Mouse (Mus musculus): Measurements from ENCODE around the gene Bag6. TPM values are rescaled to one million over a fixed set of nuclear protein-coding genes. Genes with fewer than 3 reads are reported as not detected.

The Bag6 gene
- polyA plus RNA-seq (2012; rRNA removed): 92.9 and 94.1 TPM in 2 replicates

GRCm38 (mm10) chr17:35134801-35135590 is at the start of gene Bag6:
Gene Bag6 (plus strand): TSS chr17:35135178.

DNA sequence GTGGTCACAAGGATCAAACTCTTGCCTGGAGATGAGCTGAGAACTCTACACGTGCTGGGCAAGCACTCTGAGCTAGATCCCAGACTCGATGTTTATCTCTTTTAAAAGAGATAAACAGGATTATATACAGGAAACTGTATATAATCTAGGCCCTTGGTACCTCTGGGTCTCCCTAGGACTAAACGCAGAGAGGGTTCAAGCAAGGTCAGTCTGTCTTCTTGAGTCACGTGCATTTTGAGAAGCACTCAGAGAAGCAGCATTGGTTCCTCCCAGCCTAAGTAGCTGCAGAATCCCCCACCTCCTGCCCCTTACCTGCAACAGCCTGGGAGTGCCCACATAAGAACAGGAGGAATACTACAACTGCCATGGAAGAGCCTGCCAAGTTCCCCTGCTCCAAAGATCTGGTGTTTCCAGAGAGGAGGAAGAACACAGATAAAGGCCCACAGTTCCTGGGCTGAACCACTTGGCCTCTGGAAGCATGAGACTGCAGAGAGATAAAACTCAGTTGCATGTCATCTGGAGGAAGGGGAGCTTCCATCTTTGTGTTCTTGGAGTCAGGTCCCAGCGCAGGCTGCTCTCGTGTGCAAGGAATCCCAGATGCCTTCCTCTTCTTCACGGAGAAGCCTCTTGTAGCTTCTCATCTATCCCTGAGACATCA is 49.6 kb upstream of the Bag6 start, which contains the start of gene Ly6g6f:
TSS of gene Ly6g6f (minus strand) at position 403 of the 658 bp plus-strand sequence.

DNA sequence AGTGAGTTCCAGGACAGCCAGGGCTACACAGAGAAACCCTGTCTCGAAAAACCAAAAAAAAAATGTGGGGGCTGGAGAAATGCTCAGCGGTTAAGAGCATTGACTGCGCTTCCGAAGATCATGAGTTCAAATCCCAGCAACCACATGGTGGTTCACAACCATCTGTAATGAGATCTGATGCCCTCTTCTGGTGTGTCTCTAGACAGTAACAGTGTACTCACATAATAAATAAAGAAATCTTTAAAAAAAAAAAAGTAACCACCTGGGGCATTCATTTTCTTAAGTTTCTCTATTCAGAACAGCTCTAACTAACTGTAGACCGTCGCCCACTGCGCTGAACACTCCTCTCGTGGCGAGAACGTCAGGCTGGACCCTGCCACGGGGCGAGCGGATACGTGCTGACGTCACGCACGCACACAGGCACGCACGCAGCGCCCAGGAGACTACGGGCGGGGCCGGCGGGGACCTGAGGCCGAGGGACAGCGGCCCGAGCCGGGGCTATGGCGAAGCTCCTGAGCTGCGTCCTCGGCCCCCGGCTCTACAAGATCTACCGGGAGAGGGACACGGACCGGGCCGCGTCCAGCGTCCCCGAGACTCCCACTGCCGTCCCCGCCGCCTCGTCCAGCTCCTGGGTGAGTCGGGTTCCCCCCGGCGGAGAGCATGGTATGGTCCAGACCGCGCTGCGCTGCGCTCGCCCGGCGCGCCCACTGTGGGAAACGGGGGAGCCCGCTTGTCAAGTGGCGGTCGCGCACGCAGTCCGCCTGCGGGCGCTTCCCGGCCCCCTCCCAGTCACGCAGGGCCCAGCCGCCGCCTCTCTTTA is 45.9 kb upstream of the Bag6 start, which contains the start of gene Abhd16a:
TSS of gene Abhd16a (plus strand) at position 439 of the 820 bp plus-strand sequence.

DNA sequence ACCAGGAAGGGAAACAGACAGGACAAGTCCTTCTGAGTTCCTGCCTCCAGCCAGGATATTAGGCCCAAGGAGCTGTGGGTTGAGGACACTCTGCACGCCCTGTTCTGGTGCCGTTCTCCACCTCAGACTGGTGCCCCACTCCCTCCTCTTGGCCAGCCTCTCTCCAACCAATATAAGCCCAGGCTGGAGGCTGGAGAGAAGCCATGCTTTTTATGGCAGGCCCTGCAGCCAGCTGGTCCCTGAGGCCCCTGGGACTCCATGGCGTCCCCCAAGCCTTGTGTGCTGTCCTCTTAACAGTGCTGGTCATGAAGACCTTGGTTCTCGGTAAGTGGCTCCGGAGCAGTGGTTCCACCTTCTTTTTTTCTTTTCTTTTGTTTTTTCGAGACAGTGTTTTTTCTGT is 26.9 kb upstream of the Bag6 start, which contains the start of gene Ly6g5c:
TSS of gene Ly6g5c (plus strand) at position 183 of the 400 bp plus-strand sequence.

DNA sequence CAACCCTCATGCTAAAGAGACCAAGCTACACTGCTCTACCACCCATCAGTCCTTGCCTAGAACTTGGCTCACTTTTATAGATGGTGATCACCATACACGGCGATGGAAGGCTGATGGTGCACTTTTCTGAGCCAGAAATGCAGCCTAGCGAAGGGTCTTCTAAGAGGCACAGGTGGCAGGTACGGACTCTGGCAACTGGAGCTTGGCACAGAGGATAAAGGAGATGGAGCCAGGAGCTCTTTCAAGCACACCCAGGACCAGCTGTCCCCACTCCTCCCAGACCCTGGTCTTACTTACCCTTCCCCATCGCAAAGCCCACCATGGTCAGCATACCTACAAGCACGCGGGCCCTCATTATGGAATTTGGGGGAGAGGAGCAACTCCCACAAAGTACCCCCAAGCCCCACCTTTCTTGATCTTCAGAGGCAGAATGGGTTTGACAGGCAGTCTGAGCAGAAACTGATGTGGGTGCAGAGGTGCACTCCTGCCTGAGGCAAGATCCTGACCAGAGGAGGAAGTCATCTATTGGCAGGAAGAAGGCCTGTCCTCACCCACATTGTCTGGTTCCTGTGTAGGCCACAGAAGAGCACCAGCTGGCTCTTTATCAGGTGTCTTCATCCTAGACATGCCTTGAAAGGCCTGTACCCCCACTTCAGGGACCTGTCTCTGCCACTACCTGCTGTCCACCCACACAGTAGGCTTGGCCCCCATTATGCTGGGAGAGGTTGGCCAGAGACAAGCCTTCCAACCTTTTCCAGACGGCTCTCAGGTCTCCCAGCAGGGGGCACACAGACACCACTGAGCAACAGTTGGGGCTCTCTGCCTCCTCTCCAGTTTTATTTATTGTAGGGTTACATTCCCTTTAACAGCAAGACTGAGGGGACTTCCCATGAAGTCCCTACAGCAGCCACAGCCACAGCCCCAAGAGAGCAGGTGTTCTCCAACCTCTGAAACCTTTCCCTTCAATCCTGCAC is 19.6 kb upstream of the Bag6 start, which contains the start of gene Ly6g5b:
TSS of gene Ly6g5b (minus strand) at position 383 of the 974 bp plus-strand sequence.

DNA sequence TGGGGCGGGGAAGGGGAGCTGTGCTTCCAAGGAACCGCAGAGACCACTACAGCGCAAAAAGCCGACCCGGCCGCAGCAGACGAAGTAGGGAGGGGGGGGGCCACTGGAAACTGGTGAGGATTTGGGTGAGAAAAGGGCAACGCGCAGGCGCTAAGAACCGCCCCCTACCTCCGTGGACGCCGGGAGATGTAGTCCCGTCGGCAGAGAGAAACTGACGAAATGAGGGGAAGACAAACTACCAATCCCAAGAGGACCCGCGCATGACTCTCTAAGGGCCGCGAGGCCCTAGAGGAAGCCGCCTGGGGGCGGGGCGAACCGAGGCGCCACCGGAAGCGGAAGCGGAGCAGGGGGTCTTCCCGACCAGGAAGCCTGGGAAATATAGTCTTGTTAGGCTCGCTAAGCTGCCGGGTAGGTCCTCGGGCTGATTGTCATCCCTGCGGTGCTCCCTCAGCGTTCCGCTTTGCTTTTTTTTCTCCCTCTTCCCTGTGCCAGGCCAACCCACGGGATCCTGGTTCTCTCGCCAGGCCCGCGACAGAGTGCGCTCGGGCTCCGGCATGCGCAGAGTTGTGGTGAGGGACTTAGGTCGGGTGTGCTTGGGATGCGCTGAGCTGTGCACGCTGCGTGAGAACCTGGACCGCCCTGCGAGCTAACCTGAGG is 13.7 kb upstream of the Bag6 start, which contains the start of gene Gpank1:
TSS of gene Gpank1 (plus strand) at position 313 of the 657 bp plus-strand sequence.

DNA sequence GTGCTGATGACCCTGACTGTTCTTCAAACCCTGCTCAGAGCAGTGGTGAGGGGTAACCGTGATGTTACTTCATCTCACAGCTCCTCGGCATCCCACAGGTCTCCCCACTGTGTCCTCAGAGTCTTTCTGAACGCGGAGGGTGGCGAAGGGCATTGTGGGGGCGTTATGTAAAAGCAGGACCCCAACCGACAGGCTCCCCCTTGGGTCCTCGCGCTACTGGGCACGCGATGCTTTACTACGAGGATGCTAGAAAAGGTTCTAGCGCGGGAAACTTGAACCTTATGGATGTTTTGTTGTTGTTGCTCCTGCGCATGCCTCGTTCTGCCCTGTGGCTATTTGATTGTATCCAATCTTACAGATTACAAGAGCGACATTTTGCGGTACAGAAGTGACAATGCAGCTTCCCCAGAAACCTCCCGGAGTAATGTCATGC is 13.1 kb upstream of the Bag6 start, which contains the start of gene Csnk2b:
TSS of gene Csnk2b (minus strand) at position 183 of the 433 bp plus-strand sequence.

DNA sequence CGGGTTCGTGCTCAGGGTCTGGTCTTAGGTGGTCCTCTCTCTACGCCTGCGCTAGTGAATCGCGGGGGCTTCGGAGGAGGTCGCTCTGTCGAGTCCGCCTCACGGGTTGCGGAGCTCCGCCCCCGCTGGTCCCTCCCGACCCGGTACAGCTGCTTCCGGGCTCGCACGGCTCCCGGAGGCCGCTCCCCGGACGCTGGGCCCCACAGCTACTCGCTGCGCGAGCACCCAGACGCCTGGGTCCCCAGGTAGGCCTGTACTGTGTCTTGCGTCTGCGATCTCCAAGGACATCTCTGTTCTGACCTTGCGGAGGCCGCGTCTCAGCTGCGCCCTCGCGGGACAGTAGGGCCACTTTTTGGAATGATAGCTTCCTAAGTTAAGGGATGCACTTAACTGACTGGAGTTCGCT is 8.8 kb upstream of the Bag6 start, which contains the start of gene D17H6S53E:
TSS of gene D17H6S53E (plus strand) at position 168 of the 406 bp plus-strand sequence.

GRCm38 (mm10) chr17:35131500-35132173 is 3.3 kb upstream of the Bag6 start, which contains the start of gene Apom:
Gene Apom (minus strand): TSS chr17:35132050.

DNA sequence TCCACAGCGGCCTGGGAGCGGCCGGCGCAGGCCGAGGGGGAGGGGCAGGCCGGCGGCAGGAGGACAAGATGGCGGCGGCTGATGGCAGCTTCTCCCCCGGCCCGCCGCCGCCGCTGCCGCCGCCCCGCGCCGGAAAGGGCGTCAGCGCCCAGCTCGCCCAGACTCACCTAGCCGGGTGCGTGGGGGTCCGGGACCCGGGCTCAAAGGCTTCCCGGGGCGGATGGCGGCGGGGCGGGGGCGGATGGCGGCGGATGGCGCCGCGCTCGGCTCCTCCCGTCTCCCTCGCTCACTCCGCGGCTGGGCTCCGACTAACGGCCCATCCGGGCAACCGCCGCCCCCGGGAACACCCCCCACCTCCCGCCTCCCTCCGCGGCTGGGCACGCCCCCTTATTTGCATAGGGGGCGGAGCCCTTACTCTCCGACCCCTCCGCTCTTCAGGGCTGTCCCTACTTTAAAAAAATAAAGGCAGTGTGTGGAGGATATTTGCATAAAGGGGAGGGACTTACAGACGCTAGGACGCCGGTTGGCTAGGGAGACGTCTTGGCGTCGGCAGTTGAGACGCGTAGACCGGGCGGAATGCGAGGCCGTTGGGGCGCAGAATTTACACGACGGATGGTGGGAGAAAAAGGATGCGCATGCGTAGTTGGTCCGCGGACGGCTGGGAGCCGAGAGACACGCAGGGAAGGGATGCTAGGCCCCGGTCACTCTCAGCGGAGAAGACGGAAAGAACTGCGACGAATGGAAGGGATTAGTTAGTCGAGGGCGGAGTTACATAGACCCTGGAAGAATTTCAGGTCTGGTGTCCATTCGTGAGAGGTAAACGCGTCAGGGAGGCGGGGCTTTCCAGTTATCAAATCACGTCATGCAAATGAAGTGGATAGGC is 29.8 kb downstream of the Bag6 start, which contains the start of gene Prrc2a:
TSS of gene Prrc2a (minus strand) at position 330 of the 883 bp plus-strand sequence.

DNA sequence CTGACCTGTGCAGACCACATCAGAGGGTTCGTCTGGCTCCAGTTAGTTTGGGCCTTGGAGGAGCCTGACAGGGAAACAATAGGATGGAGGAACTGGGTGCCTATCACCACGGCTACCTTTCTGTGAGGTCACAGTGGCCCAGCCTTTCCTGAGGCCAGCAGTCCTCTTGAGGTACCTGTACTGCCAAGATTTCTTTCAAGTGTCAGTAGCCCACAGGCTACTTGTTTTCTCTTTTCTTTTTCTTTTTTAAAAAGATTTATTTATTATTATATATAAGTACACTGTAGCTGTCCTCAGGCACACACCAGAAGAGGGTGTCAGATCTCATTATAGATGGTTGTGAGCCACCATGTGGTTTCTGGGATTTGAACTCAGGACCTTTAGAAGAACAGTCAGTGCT is 41.0 kb downstream of the Bag6 start, which contains the start of gene Aif1:
TSS of gene Aif1 (minus strand) at position 101 of the 400 bp plus-strand sequence.

DNA sequence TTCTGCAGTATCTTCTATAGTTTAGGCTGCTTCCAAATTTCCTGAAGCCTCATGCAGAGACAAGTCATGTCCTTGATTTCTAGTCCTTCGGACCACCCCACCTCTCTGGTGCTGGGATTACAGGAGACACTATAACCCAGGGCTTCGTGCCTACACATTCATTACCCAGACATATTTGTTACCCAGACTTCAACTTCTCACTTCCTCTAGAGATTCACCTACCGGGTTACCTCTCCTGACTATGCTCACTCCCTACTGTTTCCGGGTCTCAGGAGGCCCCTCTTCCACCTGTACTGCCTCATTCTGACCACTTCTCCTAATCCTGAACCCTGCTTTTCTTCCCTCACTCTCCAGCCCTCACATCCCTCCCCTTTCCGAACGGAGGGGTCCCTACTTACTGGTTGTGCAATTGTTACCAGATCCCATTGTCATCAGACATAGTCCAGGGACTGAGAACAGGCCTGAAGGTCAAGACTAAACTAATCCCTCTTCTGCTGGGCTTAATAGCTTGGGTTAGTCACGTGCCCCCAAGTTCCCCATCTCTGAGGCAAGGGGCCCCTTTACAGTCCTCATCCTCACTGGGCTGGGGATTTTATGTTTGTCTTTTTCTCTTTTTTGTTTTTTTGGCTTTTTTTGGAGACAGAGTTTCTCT is 53.1 kb downstream of the Bag6 start, which contains the start of gene Lst1:
TSS of gene Lst1 (minus strand) at position 481 of the 652 bp plus-strand sequence.

GRCm38 (mm10) chr17:35193881-35194843 is 59.2 kb downstream of the Bag6 start, which contains the start of gene Ltb:
Gene Ltb (plus strand): TSS chr17:35194439.

Data from stomach, adult 2 months (tissue).